Mouse (Mus musculus) embryonic fibroblast, embryonic 13.5 days (primary cell): ENCODE results near the gene Ift140. TPM values are rescaled to one million over a fixed set of nuclear protein-coding genes. Genes with fewer than 3 reads are reported as not detected.

Experiments
- H3K27ac ChIP-seq: 2 replicates; pipeline ENCODE4 v1.5.1; 2012; ENCODE audit warnings: low read length, control low read depth, inconsistent platforms; ENCODE audit not compliant: insufficient read depth
- H3K4me1 ChIP-seq: 2 replicates; pipeline ENCODE4 v1.6.1; 2011; ENCODE audit warnings: low read length; ENCODE audit not compliant: control insufficient read depth, insufficient read depth
- H3K4me3 ChIP-seq: 2 replicates; pipeline ENCODE4 v1.5.1; 2011; ENCODE audit warnings: mild to moderate bottlenecking, control low read depth, low read length; ENCODE audit not compliant: insufficient read depth
- CTCF ChIP-seq: IDR thresholded peaks from 2 replicates; pipeline ENCODE4 v1.5.1; 2011; ENCODE audit warnings: mild to moderate bottlenecking, control low read depth, low read length, moderate library complexity, borderline replicate concordance; ENCODE audit not compliant: insufficient read depth
- POLR2A ChIP-seq: IDR thresholded peaks from 2 replicates; pipeline ENCODE4 v1.6.1; 2011; ENCODE audit warnings: low read depth, mild to moderate bottlenecking, control low read depth, low read length, moderate library complexity
- polyA plus RNA-seq: library from polyadenylated mRNA; stranded (reverse); fragments of >200 nt; gene quantifications from 2 replicates; pipeline ENCODE4 v1.2.4, GENCODE M21; 2011; ENCODE audit warnings: low read depth; ENCODE audit not compliant: missing spikeins, insufficient read length

The Ift140 gene
- polyA plus RNA-seq, result 13.1 and 17.8 TPM in 2 replicates

DNA sequence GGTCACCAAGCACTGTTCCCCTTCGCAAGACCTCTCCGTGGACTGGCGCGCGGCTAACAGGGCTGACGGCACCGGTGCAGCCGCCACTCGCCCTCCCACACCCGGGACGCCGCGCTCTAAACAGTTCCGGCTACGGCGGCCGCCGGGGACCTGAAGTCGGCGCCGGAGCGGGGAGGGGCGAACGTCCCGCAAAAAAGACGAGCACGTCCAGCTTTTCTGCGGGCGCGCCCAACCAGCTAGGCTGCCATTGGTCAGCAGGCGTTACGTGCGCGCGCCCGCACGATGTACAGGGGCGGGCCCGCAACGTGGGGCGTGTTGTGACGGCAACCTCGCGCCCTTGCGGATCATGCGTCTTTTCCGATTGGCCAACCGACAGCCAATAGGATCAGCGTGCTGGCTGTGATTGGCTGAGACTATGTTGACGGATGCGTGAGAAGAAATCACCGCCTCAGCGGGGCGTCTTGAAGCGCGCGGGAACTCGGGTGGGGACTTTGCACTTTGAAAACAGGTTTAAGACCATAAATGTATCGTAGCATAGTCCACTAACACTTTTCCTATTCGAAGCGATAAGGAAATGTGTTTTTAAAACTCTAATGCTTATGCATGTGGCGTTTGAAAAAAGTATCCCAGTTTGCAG, at the start of gene Ift140, which contains the start of gene Cramp1l:
Gene Ift140, plus strand, starts transcription at position 431 of the 637 bp plus-strand sequence.
Gene Cramp1l, minus strand, starts transcription at position 134 of the 637 bp plus-strand sequence.
- Histone ChIP-seq H3K4me1 (no peaks in the 10 kb centered on the region), H3K4me3 (peak within 1 kb of the TSS; percentile 93), H3K27ac (peak within 1 kb of the TSS; percentile 45)
- no peak for TF ChIP-seq CTCF
- peak; percentile 71 for TF ChIP-seq POLR2A

DNA sequence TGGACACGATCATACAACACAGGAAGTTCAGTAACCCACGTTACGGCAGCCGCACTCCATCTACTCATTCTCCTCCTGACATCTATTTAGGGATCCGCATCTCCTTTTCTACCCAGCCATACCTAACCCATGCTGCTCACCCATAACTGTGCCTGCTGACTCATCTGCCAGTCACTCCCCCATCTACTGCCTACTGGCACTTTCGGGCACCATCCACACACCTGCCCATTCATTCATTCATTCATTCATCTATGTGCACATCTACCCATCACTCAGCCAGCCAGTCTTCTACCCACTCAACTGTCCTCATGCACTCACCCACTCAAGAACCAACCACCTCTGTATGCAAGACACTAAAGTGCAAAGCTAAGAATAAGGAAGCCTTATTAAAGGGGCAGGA, 28.7 kb upstream of the Ift140 start:
- no peak overlapping the region for H3K4me3 ChIP-seq
- no peak for TF ChIP-seq POLR2A
- TF ChIP-seq CTCF, result no peak
- no peak overlapping the region for H3K27ac ChIP-seq
- no peaks in the 10 kb centered on the region for H3K4me1 ChIP-seq

DNA sequence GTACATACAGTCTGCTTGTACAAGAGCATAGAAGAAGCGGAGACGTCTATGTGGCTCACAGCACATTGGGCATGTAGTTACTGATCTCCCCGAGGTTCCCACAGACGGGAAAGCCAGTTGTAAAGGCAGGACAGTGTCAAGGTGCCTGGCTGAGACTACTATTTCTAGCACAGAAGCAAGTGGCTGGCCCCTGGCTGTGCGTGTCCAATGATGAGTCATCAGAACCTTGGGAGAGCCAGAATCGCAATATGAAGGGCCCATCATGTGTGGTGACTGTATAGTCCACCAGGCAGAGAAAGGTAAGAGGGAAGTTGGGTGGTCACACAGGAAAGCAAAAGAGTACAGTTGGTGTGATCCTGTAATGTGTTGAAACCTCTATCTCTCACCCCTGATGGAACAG, 21.2 kb upstream of the Ift140 start:
- Histone ChIP-seq H3K4me1 (no peaks in the 10 kb centered on the region), H3K27ac (no peak overlapping the region), H3K4me3 (no peak overlapping the region)
- TF ChIP-seq POLR2A, result no peak
- no peak for TF ChIP-seq CTCF

DNA sequence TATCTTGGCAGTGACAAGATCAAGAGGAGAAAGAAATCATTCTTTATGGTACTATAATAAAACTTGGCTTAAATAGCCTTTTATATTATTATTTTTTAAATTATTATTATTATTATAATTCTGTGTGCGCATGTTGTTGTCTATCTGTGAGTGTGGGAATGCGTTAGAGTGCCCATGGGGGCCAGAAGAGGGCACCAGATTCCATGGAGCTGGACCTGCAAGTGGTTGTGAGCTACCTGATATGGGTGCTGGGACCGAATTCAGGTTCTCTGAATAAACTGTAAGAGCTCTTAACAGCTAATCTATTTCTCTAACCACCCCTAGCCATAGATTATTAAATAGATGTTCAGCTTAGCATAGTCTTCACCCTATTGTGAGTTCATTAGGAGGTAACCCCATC, 10.8 kb upstream of the Ift140 start:
- no peak overlapping the region for H3K27ac ChIP-seq
- H3K4me3 ChIP-seq, result no peak overlapping the region
- H3K4me1 ChIP-seq, result no peaks in the 10 kb centered on the region
- TF ChIP-seq POLR2A, result no peak
- TF ChIP-seq CTCF, result no peak

DNA sequence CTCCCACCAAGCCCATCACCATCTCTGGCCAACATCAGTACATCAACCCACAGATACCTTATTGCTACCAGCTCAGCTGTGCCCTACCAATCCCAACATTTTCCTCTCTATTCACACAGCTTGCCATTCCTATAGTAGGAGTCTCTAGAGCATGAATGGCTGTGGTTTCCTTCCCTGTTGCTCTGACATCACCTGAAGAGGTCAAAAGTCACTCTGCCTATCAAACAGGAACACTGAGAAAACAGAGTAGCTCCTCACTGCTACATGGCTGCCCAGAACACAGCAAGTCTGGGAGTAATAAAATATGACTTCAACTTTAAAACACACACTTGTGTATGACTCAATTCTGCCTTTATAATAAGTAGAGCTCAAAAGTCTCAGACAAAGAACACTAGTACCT, 8.4 kb upstream of the Ift140 start:
- TF ChIP-seq POLR2A, result no peak
- TF ChIP-seq CTCF, result no peak
- Histone ChIP-seq H3K4me3 (no peak overlapping the region), H3K4me1 (no peaks in the 10 kb centered on the region), H3K27ac (no peak overlapping the region)

DNA sequence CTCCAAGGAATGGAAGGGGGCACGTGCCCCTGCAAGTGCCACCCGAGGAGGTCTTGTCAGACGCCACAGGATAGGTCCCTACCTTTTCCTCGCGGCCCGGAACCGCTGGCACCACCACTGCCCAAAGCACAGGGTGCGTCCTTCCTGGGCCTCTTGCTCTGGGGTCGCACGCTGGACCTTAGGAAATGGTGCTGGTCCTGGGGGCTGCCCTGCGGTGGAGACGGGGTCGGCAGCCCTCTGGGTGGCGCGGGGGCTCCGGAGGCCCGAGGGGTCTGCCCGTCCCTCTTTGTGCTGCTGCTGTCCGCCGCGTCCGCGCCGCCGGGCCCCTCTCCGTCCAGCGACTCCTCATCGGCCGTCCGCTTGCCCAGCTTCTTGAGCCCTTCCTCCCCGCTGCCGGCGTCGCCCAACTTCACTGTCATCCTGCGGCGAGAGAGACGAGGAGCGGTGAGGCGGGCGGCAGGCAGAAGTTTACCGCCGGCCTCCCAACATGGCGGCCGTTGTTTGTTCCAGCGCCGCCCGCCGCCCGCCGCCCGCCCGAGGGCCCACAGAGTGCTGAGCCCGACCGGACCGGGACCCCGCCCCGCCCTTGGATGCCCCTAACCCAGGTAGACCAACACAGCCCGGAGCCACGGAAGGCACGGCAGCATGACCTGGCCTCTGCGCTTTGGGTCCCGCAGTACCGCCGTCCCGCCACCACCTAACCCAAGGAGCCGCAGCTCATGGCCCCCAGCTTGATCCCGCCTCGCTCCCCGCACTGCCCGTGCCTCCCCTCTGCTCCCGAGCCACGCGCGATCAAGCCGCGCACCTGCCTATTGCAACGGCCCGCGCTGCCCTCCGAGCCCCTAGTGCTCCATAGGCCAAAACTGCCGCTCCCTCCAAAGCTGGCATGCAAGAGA, 2.0 kb upstream of the Ift140 start:
- TF ChIP-seq POLR2A (peak; percentile 24), CTCF (no peak)
- H3K4me3 ChIP-seq, result peak overlapping the region; percentile 93
- no peaks in the 10 kb centered on the region for H3K4me1 ChIP-seq
- peak overlapping the region; percentile 69 for H3K27ac ChIP-seq

DNA sequence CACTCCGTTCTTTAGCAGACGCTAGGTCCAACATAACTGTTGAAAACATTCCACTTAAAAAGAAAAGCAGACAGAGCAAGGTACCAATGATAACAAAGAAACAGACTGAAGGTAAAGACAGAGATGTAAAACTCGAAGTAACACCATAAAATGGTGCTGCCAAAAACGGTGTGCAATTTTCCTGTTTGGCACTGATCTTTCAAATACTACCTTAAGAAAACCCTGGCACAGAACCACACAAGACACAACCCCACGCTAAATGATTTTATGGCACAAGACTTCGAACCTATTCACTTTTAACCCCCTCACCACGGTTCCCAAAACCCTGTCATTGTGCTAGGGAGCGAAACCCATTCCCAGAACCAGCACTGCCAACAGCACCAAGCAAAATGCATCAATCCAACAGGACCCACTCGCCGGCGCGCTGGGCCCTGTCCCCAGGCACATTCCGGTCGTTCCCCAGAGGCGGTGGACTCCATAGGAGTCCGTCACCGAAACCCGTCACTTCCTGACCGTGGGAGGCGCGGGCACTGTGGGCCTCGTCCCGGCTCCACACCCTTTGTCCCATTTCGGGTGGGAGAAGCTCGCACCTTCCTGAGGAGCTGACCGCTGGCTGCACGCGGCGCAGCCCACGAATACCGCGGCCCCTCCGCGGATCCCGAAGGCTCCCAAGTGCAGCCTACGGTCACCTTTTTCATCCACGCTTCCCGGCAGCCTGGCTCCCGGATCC, 879 bp upstream of the Ift140 start:
- H3K27ac ChIP-seq, result peak overlapping the region; percentile 45
- TF ChIP-seq CTCF (no peak), POLR2A (peak; percentile 18; the same call in 1 of the 2 replicates)
- no peaks in the 10 kb centered on the region for H3K4me1 ChIP-seq
- peak overlapping the region; percentile 93 for H3K4me3 ChIP-seq

DNA sequence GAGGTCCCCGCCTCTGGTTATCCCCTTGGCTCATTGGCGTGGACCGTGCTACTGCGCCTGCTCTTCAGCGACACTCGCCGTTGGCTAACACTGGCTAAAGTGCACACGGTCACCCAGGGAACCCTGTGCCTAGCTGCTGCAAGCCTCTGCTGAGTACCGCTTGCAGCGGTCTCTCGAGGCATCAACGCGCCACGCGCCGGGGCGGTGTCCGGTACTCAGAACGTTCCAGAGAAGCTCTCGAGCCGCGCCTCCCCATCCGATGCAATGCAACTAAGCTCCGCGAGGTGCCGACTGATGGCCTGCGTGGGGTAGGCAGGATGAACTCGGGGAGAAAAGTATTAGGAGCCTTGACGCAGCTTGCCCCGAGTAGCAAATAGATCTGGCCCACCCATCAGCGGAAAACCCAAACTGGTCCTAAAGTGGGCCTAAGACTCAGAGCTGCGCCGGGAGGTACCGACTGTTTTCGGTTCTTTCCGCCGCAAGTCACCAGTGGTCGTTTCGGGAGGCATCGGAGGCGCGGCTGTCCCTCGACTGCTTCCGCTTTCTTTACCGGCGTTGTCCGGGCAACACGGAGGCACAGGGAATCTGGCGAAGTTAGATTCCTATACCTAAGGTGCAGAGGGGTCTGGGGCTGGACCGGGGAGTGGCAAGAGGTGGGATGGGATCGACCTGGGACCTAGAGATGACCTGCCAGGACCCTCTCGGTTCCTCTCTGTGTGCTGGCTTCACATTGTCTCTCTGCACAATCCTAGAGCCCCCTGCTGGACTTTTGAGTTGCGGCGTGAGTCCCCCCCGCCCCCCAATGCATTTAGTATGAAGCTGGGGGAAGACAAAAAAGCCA, 627 bp downstream of the Ift140 start:
- Histone ChIP-seq H3K4me1 (no peaks in the 10 kb centered on the region), H3K4me3 (peak overlapping the region; percentile 84), H3K27ac (peak overlapping the region; percentile 37)
- TF ChIP-seq CTCF (no peak), POLR2A (peak; percentile 91)

DNA sequence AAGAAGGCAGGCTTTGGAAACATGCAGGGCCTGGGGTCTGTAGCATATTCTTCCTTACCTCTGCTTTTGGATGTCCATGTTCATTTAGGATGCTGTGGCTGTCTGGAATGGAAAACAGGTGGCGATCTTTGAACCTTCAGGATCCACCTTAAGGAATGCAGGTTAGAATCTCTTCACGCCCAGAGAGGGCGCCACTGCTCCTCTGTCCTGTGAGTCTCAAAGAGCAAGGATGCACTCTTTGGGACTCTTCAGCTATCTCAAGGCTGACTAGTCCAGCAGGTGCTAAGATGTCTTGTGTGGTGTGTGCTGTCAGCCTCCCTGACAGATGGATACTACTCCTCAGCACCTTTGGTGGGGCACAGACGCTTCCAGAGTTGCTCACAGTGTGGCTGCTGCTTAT, 20.3 kb downstream of the Ift140 start:
- no peak for TF ChIP-seq POLR2A
- TF ChIP-seq CTCF, result no peak
- H3K4me3 ChIP-seq, result no peak overlapping the region
- H3K4me1 ChIP-seq, result no peaks in the 10 kb centered on the region
- no peak overlapping the region for H3K27ac ChIP-seq
